Mouse (Mus musculus) hindlimb bud, embryonic 11.5 days (tissue): ENCODE results near the gene Ina.

Source experiments
- DNase-seq: peaks from one replicate; pipeline ENCODE4 v3.0.0-alpha.2; 2012; ENCODE audit warnings: low read depth, low spot score; ENCODE audit errors: extremely low spot score

Ina gene

GRCm38 (mm10) chr19:47013340-47014158 is 949 bp upstream of the Ina start:
- no peak for DNase-seq

- no peak for DNase-seq
These were observed 395 bp upstream of the Ina start for GRCm38 (mm10) chr19:47014159-47014446.

GRCm38 (mm10) chr19:47015396-47015795 is 898 bp downstream of the Ina start:
- no peak for DNase-seq

GRCm38 (mm10) chr19:47015965-47016364 is 1.5 kb downstream of the Ina start:
- no peak for DNase-seq

- peak; percentile 53 for DNase-seq
These were observed 2.0 kb downstream of the Ina start for GRCm38 (mm10) chr19:47016487-47016886.

GRCm38 (mm10) chr19:47017831-47018230 is 3.3 kb downstream of the Ina start:
- DNase-seq: no peak

- DNase-seq: no peak
These were observed 3.8 kb downstream of the Ina start for GRCm38 (mm10) chr19:47018330-47018729.

GRCm38 (mm10) chr19:47019326-47019725 is 4.8 kb downstream of the Ina start:
- no peak for DNase-seq

GRCm38 (mm10) chr19:47022709-47023108 is 8.2 kb downstream of the Ina start:
- DNase-seq: no peak

GRCm38 (mm10) chr19:47023546-47023945 is 9.0 kb downstream of the Ina start:
- no peak for DNase-seq

- DNase-seq: no peak
These were observed 10.5 kb downstream of the Ina start for GRCm38 (mm10) chr19:47024954-47025353.

GRCm38 (mm10) chr19:47026513-47026912 is 12.0 kb downstream of the Ina start:
- DNase-seq: no peak

GRCm38 (mm10) chr19:47029796-47030195 is 15.3 kb downstream of the Ina start:
- no peak for DNase-seq

- DNase-seq: no peak
These were observed 17.3 kb downstream of the Ina start for GRCm38 (mm10) chr19:47031770-47032169.

- no peak for DNase-seq
These were observed 20.4 kb downstream of the Ina start for GRCm38 (mm10) chr19:47034916-47035315.

GRCm38 (mm10) chr19:47036596-47036995 is 22.1 kb downstream of the Ina start:
- no peak for DNase-seq

GRCm38 (mm10) chr19:47040720-47041473 is 26.4 kb downstream of the Ina start:
- DNase-seq: no peak

GRCm38 (mm10) chr19:47043608-47044007 is 29.1 kb downstream of the Ina start:
- DNase-seq: no peak

- DNase-seq: no peak
These were observed 31.8 kb downstream of the Ina start for GRCm38 (mm10) chr19:47046343-47046742.

GRCm38 (mm10) chr19:47047236-47047833 is 32.8 kb downstream of the Ina start:
- no peak for DNase-seq

- no peak for DNase-seq
These were observed 34.6 kb downstream of the Ina start for GRCm38 (mm10) chr19:47049061-47049460.

GRCm38 (mm10) chr19:47049840-47050239 is 35.3 kb downstream of the Ina start:
- DNase-seq: no peak
